Mouse (Mus musculus) ES-Bruce4 (cell line): ENCODE data around the gene Rassf5. TPM values are rescaled to one million over a fixed set of nuclear protein-coding genes. Genes with fewer than 3 reads are reported as not detected.
A peak's percentile ranks its signal among the peaks of the same experiment; 100 is the strongest.
"Not testable (repeated sequence)": the region's sequence is repeated elsewhere in the genome, so short reads cannot be mapped to it uniquely, and the experiment has no call there.

Source experiments
- H3K27ac ChIP-seq: 2 replicates; pipeline ENCODE4 v1.5.1; 2012; ENCODE audit warnings: low read length, inconsistent platforms; ENCODE audit not compliant: insufficient read depth
- H3K27me3 ChIP-seq: 2 replicates; pipeline ENCODE4 v1.6.1; 2012; ENCODE audit warnings: mild to moderate bottlenecking, low read length, inconsistent platforms; ENCODE audit not compliant: control insufficient read depth, poor library complexity, insufficient read depth, severe bottlenecking
- H3K36me3 ChIP-seq: 2 replicates; pipeline ENCODE4 v1.6.1; 2012; ENCODE audit warnings: inconsistent platforms, mild to moderate bottlenecking, low read length, moderate library complexity; ENCODE audit not compliant: control insufficient read depth, poor library complexity, insufficient read depth, severe bottlenecking
- H3K4me1 ChIP-seq: one replicate; pipeline ENCODE4 v1.8.1; 2011; ENCODE audit warnings: low read length; ENCODE audit not compliant: control insufficient read depth, insufficient read depth
- H3K4me3 ChIP-seq: 2 replicates; pipeline ENCODE4 v1.5.1; 2011; ENCODE audit warnings: low read depth, mild to moderate bottlenecking, low read length
- H3K9ac ChIP-seq: 2 replicates; pipeline ENCODE4 v1.6.1; 2012; ENCODE audit warnings: low read depth, mild to moderate bottlenecking, inconsistent platforms; ENCODE audit not compliant: poor library complexity, severe bottlenecking
- H3K9me3 ChIP-seq: replicated peaks from 2 replicates; pipeline ENCODE4 v1.6.1; 2012; ENCODE audit warnings: mild to moderate bottlenecking, low read length, inconsistent platforms; ENCODE audit not compliant: control insufficient read depth, poor library complexity, insufficient read depth, severe bottlenecking
- CTCF ChIP-seq: IDR thresholded peaks from one replicate; pipeline ENCODE4 v1.8.1; 2011; ENCODE audit warnings: low read depth, low read length
- EP300 ChIP-seq: IDR thresholded peaks from 2 replicates; pipeline ENCODE4 v1.6.1; 2011; ENCODE audit warnings: low read depth, low read length; ENCODE audit not compliant: insufficient read depth
- POLR2A ChIP-seq: IDR thresholded peaks from one replicate; pipeline ENCODE4 v1.8.1; 2011; ENCODE audit warnings: low read length; ENCODE audit not compliant: insufficient read depth
- polyA plus RNA-seq: library from polyadenylated mRNA; stranded (reverse); fragments of >200 nt; gene quantifications from 2 replicates; pipeline ENCODE4 v1.2.4, GENCODE M21; 2011; ENCODE audit warnings: low read depth; ENCODE audit not compliant: missing spikeins, insufficient read depth, insufficient read length

Gene Rassf5
- polyA plus RNA-seq, 1 experiment, result 0.45 TPM

- TF ChIP-seq EP300 (no peak), CTCF (no peak), POLR2A (no peak)
- no peaks in the 10 kb centered on the region for H3K27me3 ChIP-seq
- no peaks in the 10 kb centered on the region for H3K9me3 ChIP-seq
- H3K36me3 ChIP-seq, result peaks cover 87% of the 10 kb centered on the region
- no peak overlapping the region for H3K9ac ChIP-seq
- H3K4me3 ChIP-seq, result no peak overlapping the region
- H3K4me1 ChIP-seq, result no peaks in the 10 kb centered on the region
- no peak overlapping the region for H3K27ac ChIP-seq
Measured at GRCm38 (mm10) chr1:131167612-131168011, 77.4 kb downstream of the Rassf5 start.

- H3K27me3 ChIP-seq, result no peaks in the 10 kb centered on the region
- no peak overlapping the region for H3K9ac ChIP-seq
- H3K36me3 ChIP-seq, result peaks cover 76% of the 10 kb centered on the region
- no peaks in the 10 kb centered on the region for H3K9me3 ChIP-seq
- no peak overlapping the region for H3K27ac ChIP-seq
- H3K4me3 ChIP-seq, result no peak overlapping the region
- TF ChIP-seq CTCF (no peak), EP300 (no peak), POLR2A (no peak)
- H3K4me1 ChIP-seq, result no peaks in the 10 kb centered on the region
Measured at GRCm38 (mm10) chr1:131164427-131164826, 80.6 kb downstream of the Rassf5 start.

DNA sequence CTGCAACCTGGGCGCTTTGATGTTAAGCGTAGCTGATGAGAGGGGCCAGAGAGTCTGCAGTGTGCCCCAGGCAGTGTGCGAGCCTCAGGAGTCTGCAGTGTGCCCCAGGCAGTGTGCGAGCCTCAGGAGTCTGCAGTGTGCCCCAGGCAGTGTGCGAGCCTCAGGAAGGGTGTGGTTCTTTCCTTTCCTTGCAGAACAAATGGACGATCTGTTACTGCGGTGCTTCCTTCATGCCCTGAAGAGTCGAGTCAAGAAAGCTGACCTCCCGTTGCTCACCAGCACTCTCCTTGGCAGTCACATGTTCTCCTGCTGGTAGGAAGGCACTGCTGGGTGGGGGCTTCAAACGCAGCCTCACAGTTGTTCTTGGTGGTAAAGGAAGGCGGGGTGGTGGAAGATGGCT is 84.0 kb downstream of the Rassf5 start:
- no peaks in the 10 kb centered on the region for H3K9me3 ChIP-seq
- no peaks in the 10 kb centered on the region for H3K27me3 ChIP-seq
- peaks cover 2% of the 10 kb centered on the region for H3K4me1 ChIP-seq
- H3K27ac ChIP-seq, result peak overlapping the region; percentile 78
- peaks cover 59% of the 10 kb centered on the region for H3K36me3 ChIP-seq
- no peak overlapping the region for H3K9ac ChIP-seq
- no peak overlapping the region for H3K4me3 ChIP-seq
- no peak for TF ChIP-seq POLR2A
- TF ChIP-seq EP300, result peak; percentile 89

DNA sequence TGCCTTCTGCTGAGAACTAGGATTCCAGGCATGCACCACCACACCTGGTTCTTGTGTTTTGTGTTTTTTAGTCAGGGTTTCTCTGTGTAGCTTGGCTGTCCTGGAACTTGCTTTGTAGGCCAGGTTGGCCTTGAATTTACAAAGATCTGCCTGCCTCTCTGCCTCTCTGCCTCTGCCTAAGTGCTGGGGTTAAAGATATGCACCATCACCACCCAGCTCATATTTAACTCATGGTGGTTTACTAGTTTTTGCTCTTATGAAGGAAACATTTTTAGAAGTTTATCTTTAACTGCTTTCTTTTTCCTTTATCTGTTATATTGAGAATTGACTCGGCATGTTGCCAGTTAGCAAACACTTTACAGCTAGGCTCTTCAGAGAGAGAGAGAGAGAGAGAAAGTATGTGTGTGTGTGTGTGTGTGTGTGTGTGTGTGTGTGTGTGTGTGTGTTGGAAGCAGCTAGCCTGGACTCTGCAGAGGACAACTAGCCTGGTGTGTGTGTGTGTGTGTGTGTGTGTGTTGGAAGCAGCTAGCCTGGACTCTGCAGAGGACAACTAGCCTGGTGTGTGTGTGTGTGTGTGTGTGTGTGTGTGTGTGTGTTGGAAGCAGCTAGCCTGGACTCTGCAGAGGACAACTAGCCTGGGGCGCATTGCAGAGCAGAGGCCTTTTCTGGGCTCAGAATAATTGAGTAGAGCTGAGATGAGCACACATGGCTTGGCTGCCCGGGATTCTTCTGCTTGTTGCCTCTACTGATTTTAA is 85.3 kb downstream of the Rassf5 start:
- not testable (repeated sequence) for H3K4me1 ChIP-seq, H3K4me3 ChIP-seq, H3K9me3 ChIP-seq, H3K27me3 ChIP-seq, H3K9ac ChIP-seq
- peaks cover 57% of the 10 kb centered on the region for H3K36me3 ChIP-seq
- H3K27ac ChIP-seq, result peak overlapping the region; percentile 76

DNA sequence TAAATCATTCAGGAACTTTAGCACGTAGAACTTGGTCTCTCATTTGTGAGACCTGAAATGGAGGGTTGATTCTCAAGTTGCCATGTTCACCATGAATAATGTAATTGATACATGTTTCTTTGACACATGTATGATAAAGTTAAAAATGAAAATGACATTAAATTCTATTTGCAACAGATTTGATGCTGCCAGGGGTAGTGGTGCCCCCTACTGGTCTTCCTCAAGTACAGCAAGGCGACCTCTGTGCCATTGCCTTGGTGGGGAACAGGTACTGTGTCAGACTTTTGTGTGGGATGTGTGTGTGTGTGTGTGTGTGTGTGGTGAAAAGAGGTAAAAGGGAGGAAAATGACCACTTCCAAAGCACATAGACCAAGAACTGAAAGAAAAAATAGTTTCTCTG is 89.6 kb downstream of the Rassf5 start:
- TF ChIP-seq CTCF (peak; percentile 83), EP300 (no peak)
- Histone ChIP-seq H3K27ac (no peak overlapping the region), H3K27me3 (no peaks in the 10 kb centered on the region)

GRCm38 (mm10) chr1:131153018-131153629 is 91.9 kb downstream of the Rassf5 start, which contains the start of gene Eif2d:
TSS of gene Eif2d (plus strand) at chr1:131153181.
- Histone ChIP-seq H3K27ac (peak within 1 kb of the TSS; percentile 40; the same call in 1 of the 2 replicates), H3K9ac (peak within 1 kb of the TSS; percentile 94), H3K4me3 (peak within 1 kb of the TSS; percentile 98), H3K9me3 (no peaks in the 10 kb centered on the region), H3K27me3 (no peaks in the 10 kb centered on the region), H3K36me3 (peaks cover 13% of the 10 kb centered on the region), H3K4me1 (peaks cover 3% of the 10 kb centered on the region)
- peak; percentile 79 for TF ChIP-seq POLR2A
- no peak for TF ChIP-seq CTCF
- TF ChIP-seq EP300, result 0 out of 2 replicates have a peak, but pooled peaks have one; percentile 24

More for the DNA sequence above, 89.6 kb downstream of the Rassf5 start:
- peaks cover 2% of the 10 kb centered on the region for H3K4me1 ChIP-seq
- H3K9ac ChIP-seq, result no peak overlapping the region
- no peaks in the 10 kb centered on the region for H3K9me3 ChIP-seq
- H3K36me3 ChIP-seq, result peaks cover 26% of the 10 kb centered on the region
- no peak overlapping the region for H3K4me3 ChIP-seq
